In genomic region chr17:88629931-88630553, GRCm38 (mm10) we compare ENCODE assay signal across 8 mouse cellular contexts. TPM values are rescaled to one million over a fixed set of nuclear protein-coding genes. Genes with fewer than 3 reads are reported as not detected.
DNase-seq lines count a peak whose midpoint lies in the region; ATAC-seq and TF ChIP-seq lines count a peak whose summit lies in the region.

No protein-coding gene starts in this region.

- 12% methylated on average over 11 of the region's 11 CpGs for WGBS in intestine, postnatal 0 days
- 10% methylated on average over 11 of the region's 11 CpGs for WGBS in lung, embryonic 15.5 days

- TF ChIP-seq CTCF in brain, embryonic 14.5 days (IDR thresholded peaks at IDR 0.05; ENCODE audit: borderline replicate concordance, extremely low read depth, insufficient read depth, insufficient read length): peak; percentile 17; the same call in 1 of the 2 replicates
- TF ChIP-seq CTCF in intestine, postnatal 0 days (IDR thresholded peaks at IDR 0.05; ENCODE audit: low read depth): peak; percentile 52

- H3K27ac ChIP-seq in intestine, postnatal 0 days (ENCODE audit: low read depth, low read length): peak overlapping the region; percentile 90
- H3K27ac ChIP-seq in lung, embryonic 15.5 days: peak overlapping the region; percentile 98

- ATAC-seq in intestine, postnatal 0 days: peak; percentile 61
- ATAC-seq in lung, embryonic 15.5 days (ENCODE audit: borderline replicate concordance, extremely low read depth, low FRiP score, low TSS enrichment): peak; percentile 51; the same call in 1 of the 2 replicates
- ATAC-seq in CD4-positive, CD25-positive, alpha-beta regulatory T cell, adult 4 months: no peak

- H3K4me2 ChIP-seq in intestine, postnatal 0 days (replicated peaks; ENCODE audit: low read depth): peak overlapping the region; percentile 49
- H3K4me2 ChIP-seq in lung, embryonic 15.5 days: peak overlapping the region; percentile 34

- DNase-seq in 3T3-L1 (ENCODE audit: low read depth, low spot score): peak; percentile 86
- peak; percentile 92 for DNase-seq in brain, embryonic 14.5 days (ENCODE audit: low read depth)
- peak; percentile 79 to 83 for DNase-seq in heart, adult 18-20 months
- DNase-seq in retina, embryonic 14.5 days (ENCODE audit: low spot score): peak; percentile 38
- no peak for DNase-seq in layer of hippocampus, adult 9-11 months

- no peaks in the 10 kb centered on the region for H3K27me3 ChIP-seq in intestine, postnatal 0 days (replicated peaks; ENCODE audit: control insufficient read depth, insufficient read depth, low read length)
- no peaks in the 10 kb centered on the region for H3K27me3 ChIP-seq in lung, embryonic 15.5 days

- H3K4me3 ChIP-seq in intestine, postnatal 0 days (ENCODE audit: low read depth, low read length): no peak overlapping the region
- H3K4me3 ChIP-seq in lung, embryonic 15.5 days: no peak overlapping the region

- H3K9ac ChIP-seq in intestine, postnatal 0 days (ENCODE audit: low read depth, low read length): no peak overlapping the region
- peak overlapping the region; percentile 27; the same call in 1 of the 2 replicates for H3K9ac ChIP-seq in lung, embryonic 15.5 days

- no peak for TF ChIP-seq POLR2A in brain, embryonic 14.5 days (IDR thresholded peaks at IDR 0.05; ENCODE audit: borderline replicate concordance, extremely low read depth, insufficient read depth, insufficient read length, poor library complexity, severe bottlenecking)

- peaks cover 16% of the 10 kb centered on the region; the same call in 1 of the 2 replicates for H3K4me1 ChIP-seq in intestine, postnatal 0 days (replicated peaks; ENCODE audit: control insufficient read depth, insufficient read depth, low read length)
- H3K4me1 ChIP-seq in lung, embryonic 15.5 days: peaks cover 77% of the 10 kb centered on the region

- 0 out of 2 replicates have a peak, but pooled peaks cover 4% of the 10 kb centered on the region for H3K36me3 ChIP-seq in intestine, postnatal 0 days (ENCODE audit: control insufficient read depth, insufficient read depth)
- 0 out of 2 replicates have a peak, but pooled peaks cover 3% of the 10 kb centered on the region for H3K36me3 ChIP-seq in lung, embryonic 15.5 days

- no peaks in the 10 kb centered on the region for H3K9me3 ChIP-seq in intestine, postnatal 0 days (ENCODE audit: control insufficient read depth)
- H3K9me3 ChIP-seq in lung, embryonic 15.5 days: no peaks in the 10 kb centered on the region

RNA-seq across cellular contexts. Expression of gene Ston1, which starts 32.6 kb away (rescaled TPM):
- 6.0 and 10.0 TPM in 2 replicates for polyA plus RNA-seq in brain, embryonic 14.5 days (2012; rRNA removed)
- 10 to 100 TPM; 19.3 to 20.6 TPM for total RNA-seq in heart, adult 18-20 months (2021)
- 3.7 and 3.9 TPM in 2 replicates for polyA plus RNA-seq in intestine, postnatal 0 days (2015; fragmentation: Nextera tagmentation; extraction: Ambion mirVana)
- polyA plus RNA-seq in lung, embryonic 15.5 days (2015; fragmentation: Nextera tagmentation; extraction: Ambion mirVana): 6.6 and 8.4 TPM in 2 replicates
- polyA plus RNA-seq in CD4-positive, CD25-positive, alpha-beta regulatory T cell, adult 4 months (2017; shearing (Covaris generic)): 1 to 10 TPM; 2.1 to 2.9 TPM

RNA-seq across cellular contexts. Expression of gene Gtf2a1l, which starts 38.4 kb away (rescaled TPM):
- polyA plus RNA-seq in brain, embryonic 14.5 days (2012; rRNA removed): 0.15 and 0.16 TPM in 2 replicates
- not detected for total RNA-seq in heart, adult 18-20 months (2021)
- polyA plus RNA-seq in intestine, postnatal 0 days (2015; fragmentation: Nextera tagmentation; extraction: Ambion mirVana): not detected in 2 replicates
- 0.12 and 0.15 TPM in 2 replicates for polyA plus RNA-seq in lung, embryonic 15.5 days (2015; fragmentation: Nextera tagmentation; extraction: Ambion mirVana)
- not detected for polyA plus RNA-seq in CD4-positive, CD25-positive, alpha-beta regulatory T cell, adult 4 months (2017; shearing (Covaris generic))
